Mouse (Mus musculus): ENCODE measurements at regions not wholly inside any gene's neighbourhood (a gene's known extent, or its start where the extent isn't known, plus 50 kb on each side); places are given as distances from the start of the nearest gene placed in this dataset.
A peak's percentile ranks its signal among the peaks of the same experiment; 100 is the strongest.

GRCm38 (mm10) chr17:65193341-65193740 lies 347.2 kb downstream of the Tmem232 start:
- Histone ChIP-seq H3K4me1 (ENCODE audit: control insufficient read depth, insufficient read depth, low read length) (no peaks in the 10 kb centered on the region), H3K4me3 (ENCODE audit: low read depth, low read length) (no peak overlapping the region), H3K27ac (ENCODE audit: low read depth, low read length) (no peak overlapping the region), H3K9me3 (ENCODE audit: control insufficient read depth, low read length) (no peaks in the 10 kb centered on the region), H3K4me2 (ENCODE audit: low read depth, low read length) (no peak overlapping the region), H3K27me3 (ENCODE audit: control insufficient read depth, insufficient read depth, low read length) (no peaks in the 10 kb centered on the region), H3K36me3 (ENCODE audit: control insufficient read depth, insufficient read depth, low read length) (no peaks in the 10 kb centered on the region), H3K9ac (replicated peaks; ENCODE audit: low read depth, low read length) (no peak overlapping the region)
- WGBS, result 71% methylated on average over 2 of the region's 2 CpGs
- no peak for ATAC-seq (ENCODE audit: low read depth)

- Histone ChIP-seq H3K4me1 (ENCODE audit: control insufficient read depth, insufficient read depth, low read length) (no peaks in the 10 kb centered on the region), H3K4me3 (ENCODE audit: low read depth, low read length) (no peak overlapping the region), H3K36me3 (ENCODE audit: control insufficient read depth, insufficient read depth, low read length) (no peaks in the 10 kb centered on the region), H3K9ac (replicated peaks; ENCODE audit: low read depth, low read length) (no peak overlapping the region), H3K27ac (ENCODE audit: low read depth, low read length) (no peak overlapping the region), H3K9me3 (ENCODE audit: control insufficient read depth, low read length) (no peaks in the 10 kb centered on the region), H3K27me3 (ENCODE audit: control insufficient read depth, insufficient read depth, low read length) (no peaks in the 10 kb centered on the region), H3K4me2 (ENCODE audit: low read depth, low read length) (no peak overlapping the region)
- WGBS, result 70% methylated on average over 12 of the region's 12 CpGs
- peak; percentile 73; the same call in 1 of the 2 replicates for ATAC-seq (ENCODE audit: low read depth)
Measured at GRCm38 (mm10) chr17:65192432-65193059, 348.0 kb downstream of the Tmem232 start.

- H3K9ac ChIP-seq (replicated peaks; ENCODE audit: low read depth, low read length), result no peak overlapping the region
Measured at GRCm38 (mm10) chr17:65190839-65191591, 349.6 kb downstream of the Tmem232 start.

GRCm38 (mm10) chr17:65181164-65181563 lies 345.3 kb upstream of the 4930583I09Rik start:
- Histone ChIP-seq H3K27me3 (ENCODE audit: control insufficient read depth, insufficient read depth, low read length) (no peaks in the 10 kb centered on the region), H3K4me2 (ENCODE audit: low read depth, low read length) (no peak overlapping the region), H3K4me3 (ENCODE audit: low read depth, low read length) (no peak overlapping the region), H3K9me3 (ENCODE audit: control insufficient read depth, low read length) (no peaks in the 10 kb centered on the region), H3K36me3 (ENCODE audit: control insufficient read depth, insufficient read depth, low read length) (no peaks in the 10 kb centered on the region), H3K27ac (ENCODE audit: low read depth, low read length) (no peak overlapping the region), H3K4me1 (ENCODE audit: control insufficient read depth, insufficient read depth, low read length) (no peaks in the 10 kb centered on the region), H3K9ac (replicated peaks; ENCODE audit: low read depth, low read length) (no peak overlapping the region)
- WGBS, result 73% methylated on average over 4 of the region's 4 CpGs
- no peak for ATAC-seq (ENCODE audit: low read depth)

More at GRCm38 (mm10) chr17:65190839-65191591, 349.6 kb downstream of the Tmem232 start:
- Histone ChIP-seq H3K36me3 (ENCODE audit: control insufficient read depth, insufficient read depth, low read length) (no peaks in the 10 kb centered on the region), H3K27ac (ENCODE audit: low read depth, low read length) (no peak overlapping the region), H3K4me2 (ENCODE audit: low read depth, low read length) (no peak overlapping the region), H3K4me1 (ENCODE audit: control insufficient read depth, insufficient read depth, low read length) (no peaks in the 10 kb centered on the region), H3K4me3 (ENCODE audit: low read depth, low read length) (no peak overlapping the region), H3K27me3 (ENCODE audit: control insufficient read depth, insufficient read depth, low read length) (no peaks in the 10 kb centered on the region), H3K9me3 (ENCODE audit: control insufficient read depth, low read length) (no peaks in the 10 kb centered on the region)
- WGBS, result 75% methylated on average over 12 of the region's 12 CpGs
- ATAC-seq (ENCODE audit: low read depth), result no peak

GRCm38 (mm10) chr17:65175770-65176169 lies 339.9 kb upstream of the 4930583I09Rik start:
- no peak overlapping the region for H3K4me3 ChIP-seq (ENCODE audit: low read depth, low read length)
- no peaks in the 10 kb centered on the region for H3K36me3 ChIP-seq (ENCODE audit: control insufficient read depth, insufficient read depth, low read length)
- no peak overlapping the region for H3K9ac ChIP-seq (replicated peaks; ENCODE audit: low read depth, low read length)
- WGBS, result 72% methylated on average over 4 of the region's 4 CpGs
- no peaks in the 10 kb centered on the region for H3K27me3 ChIP-seq (ENCODE audit: control insufficient read depth, insufficient read depth, low read length)
- no peaks in the 10 kb centered on the region for H3K4me1 ChIP-seq (ENCODE audit: control insufficient read depth, insufficient read depth, low read length)
- H3K4me2 ChIP-seq (ENCODE audit: low read depth, low read length), result no peak overlapping the region
- H3K27ac ChIP-seq (ENCODE audit: low read depth, low read length), result no peak overlapping the region
- no peak for ATAC-seq (ENCODE audit: low read depth)
- no peaks in the 10 kb centered on the region for H3K9me3 ChIP-seq (ENCODE audit: control insufficient read depth, low read length)

GRCm38 (mm10) chr17:65174114-65174513 lies 338.2 kb upstream of the 4930583I09Rik start:
- H3K4me2 ChIP-seq (ENCODE audit: low read depth, low read length), result no peak overlapping the region
- WGBS, result 79% methylated on average over 6 of the region's 6 CpGs
- no peak for ATAC-seq (ENCODE audit: low read depth)
- no peaks in the 10 kb centered on the region for H3K4me1 ChIP-seq (ENCODE audit: control insufficient read depth, insufficient read depth, low read length)
- no peak overlapping the region for H3K9ac ChIP-seq (replicated peaks; ENCODE audit: low read depth, low read length)
- H3K9me3 ChIP-seq (ENCODE audit: control insufficient read depth, low read length), result no peaks in the 10 kb centered on the region
- no peak overlapping the region for H3K4me3 ChIP-seq (ENCODE audit: low read depth, low read length)
- H3K27me3 ChIP-seq (ENCODE audit: control insufficient read depth, insufficient read depth, low read length), result no peaks in the 10 kb centered on the region
- H3K36me3 ChIP-seq (ENCODE audit: control insufficient read depth, insufficient read depth, low read length), result no peaks in the 10 kb centered on the region
- no peak overlapping the region for H3K27ac ChIP-seq (ENCODE audit: low read depth, low read length)

GRCm38 (mm10) chr17:65173236-65173635 lies 337.4 kb upstream of the 4930583I09Rik start:
- H3K4me1 ChIP-seq (ENCODE audit: control insufficient read depth, insufficient read depth, low read length), result no peaks in the 10 kb centered on the region
- ATAC-seq (ENCODE audit: low read depth), result no peak
- H3K9me3 ChIP-seq (ENCODE audit: control insufficient read depth, low read length), result no peaks in the 10 kb centered on the region
- no peak overlapping the region for H3K27ac ChIP-seq (ENCODE audit: low read depth, low read length)
- H3K4me3 ChIP-seq (ENCODE audit: low read depth, low read length), result no peak overlapping the region
- no peak overlapping the region for H3K9ac ChIP-seq (replicated peaks; ENCODE audit: low read depth, low read length)
- 95% methylated on average over 3 of the region's 3 CpGs for WGBS
- no peaks in the 10 kb centered on the region for H3K36me3 ChIP-seq (ENCODE audit: control insufficient read depth, insufficient read depth, low read length)
- no peak overlapping the region for H3K4me2 ChIP-seq (ENCODE audit: low read depth, low read length)
- H3K27me3 ChIP-seq (ENCODE audit: control insufficient read depth, insufficient read depth, low read length), result no peaks in the 10 kb centered on the region

GRCm38 (mm10) chr17:65170691-65171090 lies 334.8 kb upstream of the 4930583I09Rik start:
- no peak for ATAC-seq (ENCODE audit: low read depth)
- H3K27me3 ChIP-seq (ENCODE audit: control insufficient read depth, insufficient read depth, low read length), result no peaks in the 10 kb centered on the region
- H3K36me3 ChIP-seq (ENCODE audit: control insufficient read depth, insufficient read depth, low read length), result no peaks in the 10 kb centered on the region
- no peaks in the 10 kb centered on the region for H3K4me1 ChIP-seq (ENCODE audit: control insufficient read depth, insufficient read depth, low read length)
- H3K9ac ChIP-seq (replicated peaks; ENCODE audit: low read depth, low read length), result no peak overlapping the region
- no peak overlapping the region for H3K4me3 ChIP-seq (ENCODE audit: low read depth, low read length)
- H3K9me3 ChIP-seq (ENCODE audit: control insufficient read depth, low read length), result no peaks in the 10 kb centered on the region
- WGBS, result 63% methylated on average over 4 of the region's 4 CpGs
- H3K27ac ChIP-seq (ENCODE audit: low read depth, low read length), result 0 out of 2 replicates have a peak overlapping the region, but pooled peaks have one; percentile 44
- H3K4me2 ChIP-seq (ENCODE audit: low read depth, low read length), result no peak overlapping the region

- ATAC-seq (ENCODE audit: low read depth), result peak; percentile 38; the same call in 1 of the 2 replicates
- 51% methylated on average over 4 of the region's 4 CpGs for WGBS
- H3K27me3 ChIP-seq (ENCODE audit: control insufficient read depth, insufficient read depth, low read length), result no peaks in the 10 kb centered on the region
- no peak overlapping the region for H3K4me3 ChIP-seq (ENCODE audit: low read depth, low read length)
- no peaks in the 10 kb centered on the region for H3K36me3 ChIP-seq (ENCODE audit: control insufficient read depth, insufficient read depth, low read length)
- no peaks in the 10 kb centered on the region for H3K4me1 ChIP-seq (ENCODE audit: control insufficient read depth, insufficient read depth, low read length)
- H3K9me3 ChIP-seq (ENCODE audit: control insufficient read depth, low read length), result no peaks in the 10 kb centered on the region
- H3K9ac ChIP-seq (replicated peaks; ENCODE audit: low read depth, low read length), result no peak overlapping the region
- H3K4me2 ChIP-seq (ENCODE audit: low read depth, low read length), result no peak overlapping the region
- no peak overlapping the region for H3K27ac ChIP-seq (ENCODE audit: low read depth, low read length)
Measured at GRCm38 (mm10) chr17:65169981-65170617, 334.2 kb upstream of the 4930583I09Rik start.

Data from neural tube, embryonic 14.5 days (tissue).